Mouse (Mus musculus): Measurements from ENCODE around the gene Krtap1-4.

Gene Krtap1-4

DNA sequence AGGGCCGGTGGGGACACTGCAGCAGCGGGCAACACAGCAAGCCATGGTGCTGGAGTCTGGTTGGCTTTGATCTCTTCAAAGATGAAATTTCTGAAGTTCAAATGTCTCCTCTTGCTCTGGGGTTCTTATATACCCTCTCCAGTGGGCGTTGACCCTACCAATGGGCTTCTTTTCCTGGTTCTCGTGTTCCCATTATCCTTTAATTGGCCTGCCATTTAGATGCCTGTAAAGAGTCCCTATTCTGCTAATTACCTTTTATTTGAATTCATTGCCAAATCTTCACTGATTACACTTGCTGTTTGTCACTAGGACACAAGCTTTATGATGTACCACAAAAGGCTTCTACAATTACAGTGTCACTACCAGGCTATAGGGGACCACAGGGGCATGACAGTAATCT lies 32.7 kb downstream of the Krtap1-4 start, which contains the start of gene Krtap3-3:
Gene Krtap3-3 (minus strand): TSS at position 101 of the 400 bp plus-strand sequence.
- in situ Hi-C loops (cut with MboI, MseI): no loop called here

DNA sequence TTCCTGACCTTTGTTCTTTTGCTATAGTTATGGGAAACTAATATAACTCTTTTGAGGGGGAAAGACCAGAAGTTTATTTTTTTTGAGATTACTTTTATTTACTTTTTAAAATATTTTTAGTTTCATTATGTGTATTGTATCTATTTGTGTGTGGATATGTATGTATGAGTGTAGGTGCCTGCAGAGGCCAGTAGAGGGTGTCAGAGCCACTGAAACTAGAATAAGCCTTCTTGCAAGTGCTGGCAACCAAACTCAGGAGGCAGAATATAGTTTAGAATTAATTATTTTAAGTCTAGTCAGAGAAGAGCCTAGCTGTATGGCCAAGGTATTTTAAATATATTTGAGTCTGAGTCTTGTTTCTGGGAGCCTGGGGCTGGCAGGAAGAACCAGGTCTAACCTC lies 35.6 kb downstream of the Krtap1-4 start:
- in situ Hi-C loops (cut with MboI, MseI): no loop called here

DNA sequence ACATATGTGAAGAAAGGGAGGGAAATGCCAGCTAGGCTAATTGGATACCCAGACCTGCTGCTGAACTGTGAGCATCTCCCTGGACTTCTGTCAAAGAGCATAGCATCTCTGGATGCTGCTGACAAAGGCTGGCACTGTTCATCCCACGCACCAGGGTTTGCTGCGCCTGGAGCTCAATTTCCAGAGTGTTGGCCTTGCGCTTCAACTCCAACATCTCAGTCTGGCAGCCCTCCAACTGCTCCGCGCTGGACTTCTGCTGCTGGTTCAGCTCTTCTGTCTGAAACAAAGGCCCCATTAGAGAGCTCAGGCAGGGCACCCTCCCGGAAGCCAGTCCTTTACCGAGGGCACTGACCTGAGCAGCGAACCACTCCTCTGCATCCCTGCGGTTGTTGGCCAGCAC lies 43.7 kb downstream of the Krtap1-4 start:
- in situ Hi-C loops (cut with MboI, MseI): no loop called here

Measured in regulatory T cell (primary cell).